Mouse (Mus musculus) brain, embryonic 18.5 days (tissue): ENCODE measurements around the gene Rbpjl.

Experiments
- DNase-seq: peaks from one replicate; pipeline ENCODE4 v3.0.0-alpha.2; 2012; ENCODE audit warnings: low read depth, low spot score

Gene Rbpjl

GRCm38 (mm10) chr2:164393126-164393525, 9.8 kb upstream of the Rbpjl start:
- DNase-seq = no peak

- DNase-seq = no peak
Observed at GRCm38 (mm10) chr2:164396076-164396475, 6.9 kb upstream of the Rbpjl start.

- DNase-seq = no peak
Observed at GRCm38 (mm10) chr2:164396911-164397310, 6.0 kb upstream of the Rbpjl start.

- no peak for DNase-seq
Observed at GRCm38 (mm10) chr2:164403396-164404081, 598 bp downstream of the Rbpjl start.

GRCm38 (mm10) chr2:164404082-164404990, 1.4 kb downstream of the Rbpjl start:
- DNase-seq = no peak

- DNase-seq = no peak
Observed at GRCm38 (mm10) chr2:164405060-164405459, 2.1 kb downstream of the Rbpjl start, which contains the start of gene Matn4. TSS of gene Matn4 (minus strand) at chr2:164405160.

- DNase-seq = no peak
Observed at GRCm38 (mm10) chr2:164405519-164405918, 2.6 kb downstream of the Rbpjl start.

GRCm38 (mm10) chr2:164407708-164408107, 4.8 kb downstream of the Rbpjl start:
- DNase-seq = no peak

- DNase-seq = no peak
Observed at GRCm38 (mm10) chr2:164414167-164414566, 11.2 kb downstream of the Rbpjl start.

- no peak for DNase-seq
Observed at GRCm38 (mm10) chr2:164414581-164414980, 11.6 kb downstream of the Rbpjl start.

- DNase-seq = no peak
Observed at GRCm38 (mm10) chr2:164417198-164417597, 14.3 kb downstream of the Rbpjl start.

GRCm38 (mm10) chr2:164418308-164418875, 15.5 kb downstream of the Rbpjl start:
- no peak for DNase-seq

- no peak for DNase-seq
Observed at GRCm38 (mm10) chr2:164419489-164419888, 16.5 kb downstream of the Rbpjl start.

- DNase-seq = no peak
Observed at GRCm38 (mm10) chr2:164421306-164421705, 18.4 kb downstream of the Rbpjl start.

GRCm38 (mm10) chr2:164421979-164422378, 19.0 kb downstream of the Rbpjl start:
- DNase-seq = no peak

GRCm38 (mm10) chr2:164422675-164423393, 19.9 kb downstream of the Rbpjl start:
- no peak for DNase-seq

GRCm38 (mm10) chr2:164423464-164423863, 20.5 kb downstream of the Rbpjl start:
- no peak for DNase-seq

- DNase-seq = no peak
Observed at GRCm38 (mm10) chr2:164424406-164424805, 21.5 kb downstream of the Rbpjl start.

GRCm38 (mm10) chr2:164425401-164425800, 22.5 kb downstream of the Rbpjl start:
- no peak for DNase-seq

- DNase-seq = no peak
Observed at GRCm38 (mm10) chr2:164426121-164426520, 23.2 kb downstream of the Rbpjl start.

GRCm38 (mm10) chr2:164426952-164427351, 24.0 kb downstream of the Rbpjl start:
- no peak for DNase-seq

GRCm38 (mm10) chr2:164428451-164428850, 25.5 kb downstream of the Rbpjl start:
- no peak for DNase-seq
